Mouse (Mus musculus) cerebellum, adult 8-10 months (tissue): ENCODE data around the gene Catsper2.

Source experiments
- DNase-seq: peaks from one replicate; pipeline ENCODE4 v3.0.0; 2022

The Catsper2 gene

GRCm38 (mm10) chr2:121413387-121414042 lies at the start of gene Catsper2, which contains the start of gene Pdia3:
TSS of gene Catsper2 (minus strand) at chr2:121413792.
TSS of gene Pdia3 (plus strand) at chr2:121413775.
- DNase-seq, result peak; percentile 93

- no peak for DNase-seq
These were observed 46.5 kb upstream of the Catsper2 start for GRCm38 (mm10) chr2:121460071-121460470.

GRCm38 (mm10) chr2:121456692-121457642 lies 43.4 kb upstream of the Catsper2 start, which contains the start of gene Serinc4:
TSS of gene Serinc4 (minus strand) at chr2:121456781.
- DNase-seq, result peak; percentile 66

- no peak for DNase-seq
These were observed 41.9 kb upstream of the Catsper2 start for GRCm38 (mm10) chr2:121455534-121455933.

- no peak for DNase-seq
These were observed 40.3 kb upstream of the Catsper2 start for GRCm38 (mm10) chr2:121453917-121454316.

- no peak for DNase-seq
These were observed 39.4 kb upstream of the Catsper2 start, which contains the start of gene Hypk for GRCm38 (mm10) chr2:121452990-121453389. TSS of gene Hypk (plus strand) at chr2:121453290.

GRCm38 (mm10) chr2:121452361-121452760 lies 38.8 kb upstream of the Catsper2 start:
- no peak for DNase-seq

GRCm38 (mm10) chr2:121450093-121450492 lies 36.5 kb upstream of the Catsper2 start:
- no peak for DNase-seq

- no peak for DNase-seq
These were observed 36.0 kb upstream of the Catsper2 start for GRCm38 (mm10) chr2:121449545-121450011.

GRCm38 (mm10) chr2:121448739-121449535 lies 35.3 kb upstream of the Catsper2 start, which contains the start of gene Serf2:
TSS of gene Serf2 (plus strand) at chr2:121449195.
- peak; percentile 98 for DNase-seq

- peak; percentile 35 for DNase-seq
These were observed 34.5 kb upstream of the Catsper2 start for GRCm38 (mm10) chr2:121448136-121448535.

- DNase-seq, result no peak
These were observed 33.4 kb upstream of the Catsper2 start for GRCm38 (mm10) chr2:121447006-121447405.

GRCm38 (mm10) chr2:121446506-121446905 lies 32.9 kb upstream of the Catsper2 start:
- no peak for DNase-seq

- DNase-seq, result no peak
These were observed 31.5 kb upstream of the Catsper2 start for GRCm38 (mm10) chr2:121445117-121445516.

GRCm38 (mm10) chr2:121444178-121444577 lies 30.6 kb upstream of the Catsper2 start, which contains the start of gene Ell3:
TSS of gene Ell3 (minus strand) at chr2:121444278.
- DNase-seq, result no peak

GRCm38 (mm10) chr2:121443068-121443349 lies 29.4 kb upstream of the Catsper2 start:
- DNase-seq, result no peak

- peak; percentile 51 for DNase-seq
These were observed 28.9 kb upstream of the Catsper2 start for GRCm38 (mm10) chr2:121442259-121443067.

GRCm38 (mm10) chr2:121441800-121442199 lies 28.2 kb upstream of the Catsper2 start:
- no peak for DNase-seq

- no peak for DNase-seq
These were observed 27.4 kb upstream of the Catsper2 start for GRCm38 (mm10) chr2:121440834-121441605.

GRCm38 (mm10) chr2:121439746-121440145 lies 26.2 kb upstream of the Catsper2 start:
- DNase-seq, result no peak

- no peak for DNase-seq
These were observed 21.3 kb upstream of the Catsper2 start for GRCm38 (mm10) chr2:121434854-121435253.
